Mouse (Mus musculus) right cerebral cortex, adult 2 months (tissue): ENCODE measurements around the gene Cog4.
"Not testable (repeated sequence)": the region's sequence is repeated elsewhere in the genome, so short reads cannot be mapped to it uniquely, and the experiment has no call there.

Experiments used
- DNase-seq, 2 experiments: peaks; one replicate each; pipeline ENCODE4 v3.0.0; 2021 to 2022; ENCODE audit warnings: low spot score in 2 of 2

Gene Cog4

DNA sequence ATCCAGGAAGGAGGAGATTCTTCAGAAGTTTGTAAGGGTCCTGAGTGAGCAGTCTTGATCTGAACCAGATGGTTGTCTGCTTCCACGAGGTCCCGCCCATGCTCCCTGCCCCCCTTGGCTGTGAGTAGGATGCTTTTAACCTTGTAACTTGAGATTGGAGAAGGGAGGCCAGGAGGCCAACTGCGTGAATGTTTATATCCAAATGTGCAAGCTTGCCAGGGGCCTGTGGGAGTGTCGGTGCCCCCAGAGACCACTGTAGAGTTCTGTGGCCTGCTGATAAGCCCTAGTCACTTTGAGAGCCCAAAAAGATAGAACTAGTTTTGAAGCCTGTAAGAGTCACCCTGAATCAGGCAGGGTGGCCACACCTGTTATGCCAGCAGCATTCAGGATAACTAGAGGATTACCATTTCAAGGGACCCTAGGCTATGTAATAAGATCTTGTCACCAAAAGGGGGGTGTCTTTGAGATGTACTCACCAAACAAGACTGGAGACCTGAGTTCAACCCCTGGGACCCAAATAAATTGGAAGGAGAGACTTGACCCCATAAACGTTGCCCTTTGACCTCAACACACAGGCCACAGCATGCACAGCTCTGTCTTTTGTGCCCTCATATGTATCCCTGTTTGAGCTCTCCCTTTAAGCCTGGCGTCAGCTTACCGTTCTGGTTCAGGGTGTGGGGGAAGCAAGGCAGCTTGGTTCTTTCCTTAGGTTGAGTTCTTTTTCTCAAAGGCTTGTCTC, 75.3 kb downstream of the Cog4 start:
- DNase-seq: no peak

DNA sequence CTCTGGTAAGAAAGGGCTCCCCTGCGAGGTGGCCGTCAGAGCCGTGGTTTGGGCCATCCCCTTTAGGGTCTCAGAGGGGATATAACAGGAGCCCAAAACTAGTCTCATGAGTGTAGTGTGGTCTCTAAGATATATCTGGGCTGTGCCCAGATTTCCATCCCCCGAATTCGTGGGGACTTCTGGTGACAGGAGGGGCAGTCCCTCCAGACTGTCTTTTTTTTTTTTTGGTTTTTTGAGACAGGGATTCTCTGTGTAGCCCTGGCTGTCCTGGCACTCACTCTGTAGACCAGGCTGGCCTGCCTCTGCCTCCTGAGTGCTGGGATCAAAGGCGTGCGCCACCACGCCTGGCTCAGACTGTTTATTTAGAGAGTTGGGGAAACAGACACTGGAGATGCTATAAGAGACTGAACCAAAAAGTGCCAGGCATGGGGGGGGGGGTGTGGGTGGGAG, 79.3 kb downstream of the Cog4 start:
- no peak for DNase-seq

DNA sequence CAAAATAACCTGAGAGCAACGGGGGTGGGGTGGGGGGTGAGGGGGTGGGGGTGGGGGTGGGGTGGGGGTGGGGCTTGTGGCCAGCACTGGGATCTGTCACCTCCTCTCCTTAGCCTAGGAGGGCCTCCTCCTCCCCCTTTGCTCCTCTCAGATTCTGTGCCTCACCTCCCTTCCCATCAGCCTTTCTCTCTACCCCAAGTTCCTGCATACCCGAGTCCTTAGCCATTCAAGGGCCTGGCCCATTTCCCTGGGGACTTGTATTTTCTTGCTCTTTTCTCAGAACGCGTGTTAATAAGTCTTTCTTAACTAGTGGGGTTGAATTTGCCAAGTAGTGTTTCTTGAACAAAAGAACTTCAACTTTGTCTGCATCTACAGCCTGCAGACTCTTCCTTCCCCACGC, 80.3 kb downstream of the Cog4 start:
- DNase-seq: no peak

DNA sequence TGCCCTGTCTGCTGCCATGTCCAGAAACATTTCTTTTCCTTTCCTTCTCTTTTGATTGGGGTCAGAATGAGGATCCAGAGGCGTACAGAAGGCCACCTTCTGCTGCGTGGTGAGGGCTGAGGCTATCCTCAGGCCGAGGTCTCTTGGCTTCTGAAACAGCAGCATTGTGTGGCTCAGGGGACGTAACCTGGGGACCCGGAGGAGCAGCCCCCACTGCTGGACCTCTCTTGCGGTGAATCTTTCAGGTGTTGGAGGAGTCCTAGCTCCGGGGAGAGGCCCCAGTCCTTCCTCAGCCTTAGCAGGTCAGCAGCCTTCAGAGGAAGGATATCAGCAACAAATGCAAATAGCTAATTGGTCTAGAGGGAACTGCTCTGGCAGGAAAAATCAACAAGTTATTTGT, 82.0 kb downstream of the Cog4 start:
- no peak for DNase-seq

DNA sequence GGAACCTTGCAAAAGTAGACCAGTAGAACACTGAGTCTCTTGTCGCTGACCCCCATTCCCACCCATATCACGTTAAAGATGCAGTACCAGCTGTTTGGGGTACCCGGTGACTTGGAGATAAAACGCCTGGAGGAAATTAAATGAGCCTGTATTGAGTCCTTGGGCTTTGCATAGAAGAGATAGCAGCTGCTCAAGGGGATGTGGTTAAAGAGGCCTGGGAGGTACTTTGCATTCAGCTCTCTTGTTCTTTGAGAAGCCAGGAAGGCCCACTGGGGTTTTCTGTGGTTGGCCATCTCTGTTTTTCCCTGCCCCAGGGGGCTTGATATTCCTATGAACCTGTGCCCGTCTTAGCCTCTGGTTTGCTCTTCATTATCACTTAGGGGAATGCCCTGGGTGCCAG, 82.7 kb downstream of the Cog4 start:
- DNase-seq: no peak

DNA sequence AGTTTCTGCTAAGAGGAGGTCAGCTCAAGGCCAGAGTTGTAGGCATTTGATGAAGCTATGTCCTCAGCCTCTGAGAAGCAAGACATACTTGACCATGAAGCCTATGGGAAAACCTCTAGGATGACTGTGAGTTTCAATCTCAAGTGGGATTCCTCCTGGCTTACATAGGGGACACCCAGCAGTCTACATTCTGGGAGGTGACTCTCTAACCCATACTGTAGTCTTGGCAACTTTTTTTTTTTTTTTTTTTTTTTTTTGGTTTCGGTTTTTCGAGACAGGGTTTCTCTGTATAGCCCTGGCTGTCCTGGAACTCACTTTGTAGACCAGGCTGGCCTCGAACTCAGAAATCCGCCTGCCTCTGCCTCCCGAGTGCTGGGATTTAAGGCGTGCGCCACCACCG, 83.3 kb downstream of the Cog4 start:
- not testable (repeated sequence) for DNase-seq

DNA sequence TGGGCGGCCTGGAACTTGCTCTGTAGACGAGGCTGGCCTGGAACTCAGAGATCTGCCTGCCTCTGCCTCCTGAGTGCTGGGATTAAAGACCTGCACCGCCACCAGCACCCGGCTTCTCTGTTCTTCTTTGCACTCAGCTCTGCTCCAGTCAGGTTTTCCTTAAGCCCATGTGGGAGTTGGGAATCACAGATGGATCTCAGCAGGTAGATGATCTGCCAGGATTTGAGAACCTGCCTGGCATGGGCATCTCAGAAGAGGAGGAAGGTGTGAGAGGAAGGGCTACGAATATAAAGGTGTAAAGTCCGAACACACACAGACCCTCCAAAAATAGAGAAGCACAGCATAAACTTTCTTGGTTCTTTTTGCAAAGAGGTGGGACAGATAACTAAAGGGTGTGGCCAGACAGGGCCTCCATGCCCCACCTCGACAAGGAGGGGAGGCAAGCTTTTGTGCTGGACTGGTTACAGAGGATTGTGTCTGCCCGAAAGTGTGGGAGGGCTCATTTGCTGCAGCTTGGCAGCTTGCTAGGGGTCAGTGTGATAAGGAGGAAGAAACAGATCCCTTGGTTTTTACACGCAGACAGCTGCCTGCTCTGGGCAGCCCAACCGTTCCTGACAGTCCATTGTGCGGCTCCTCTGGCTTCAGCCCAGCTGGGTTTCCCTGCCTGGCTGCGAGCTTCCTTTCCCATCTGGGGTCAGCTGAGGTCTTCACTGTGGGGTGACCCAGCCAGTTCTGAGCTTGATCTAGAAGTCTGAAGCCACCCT, 85.0 kb downstream of the Cog4 start:
- no peak for DNase-seq
